Mouse (Mus musculus): ENCODE results near the gene Eid2b.

Eid2b gene

GRCm38 (mm10) chr7:28277615-28278278 lies at the start of gene Eid2b:
Eid2b (plus strand) TSS chr7:28277739.
- in situ Hi-C loops (cut with MboI, MseI): no loop called here

GRCm38 (mm10) chr7:28243943-28244342 lies 33.6 kb upstream of the Eid2b start:
- in situ Hi-C loops (cut with MboI, MseI): loop anchor here (10.0 kb wide), 2 partner anchors 479 to 1441 kb away; no protein-coding TSS in a partner anchor

- in situ Hi-C loops (cut with MboI, MseI): loop anchor here (10.0 kb wide), 2 partner anchors 484 to 1436 kb away; no protein-coding TSS in a partner anchor
Measured at GRCm38 (mm10) chr7:28248957-28249356, 28.6 kb upstream of the Eid2b start.

- in situ Hi-C loops (cut with MboI, MseI): no loop called here
Measured at GRCm38 (mm10) chr7:28251976-28252375, 25.6 kb upstream of the Eid2b start.

GRCm38 (mm10) chr7:28254591-28254990 lies 22.9 kb upstream of the Eid2b start:
- in situ Hi-C loops (cut with MboI, MseI): no loop called here

- in situ Hi-C loops (cut with MboI, MseI): no loop called here
Measured at GRCm38 (mm10) chr7:28255476-28255875, 22.1 kb upstream of the Eid2b start.

- in situ Hi-C loops (cut with MboI, MseI): loop anchor here (10.0 kb wide), 1 partner anchor 838 kb away; no protein-coding TSS in a partner anchor
Measured at GRCm38 (mm10) chr7:28262861-28263260, 14.7 kb upstream of the Eid2b start.

- in situ Hi-C loops (cut with MboI, MseI): loop anchor here (10.0 kb wide), 1 partner anchor 839 kb away; no protein-coding TSS in a partner anchor
Measured at GRCm38 (mm10) chr7:28263786-28264185, 13.8 kb upstream of the Eid2b start.

- in situ Hi-C loops (cut with MboI, MseI): loop anchor here (10.0 kb wide), 1 partner anchor 841 kb away; no protein-coding TSS in a partner anchor
Measured at GRCm38 (mm10) chr7:28265391-28265790, 12.1 kb upstream of the Eid2b start.

GRCm38 (mm10) chr7:28267129-28268041 lies 10.2 kb upstream of the Eid2b start, which contains the start of gene Eid2:
Eid2 (plus strand) TSS chr7:28267881.
- in situ Hi-C loops (cut with MboI, MseI): loop anchor here (10.0 kb wide), 1 partner anchor 843 kb away; no protein-coding TSS in a partner anchor

GRCm38 (mm10) chr7:28268042-28268531 lies 9.5 kb upstream of the Eid2b start:
- in situ Hi-C loops (cut with MboI, MseI): loop anchor here (10.0 kb wide), 1 partner anchor 843 kb away; no protein-coding TSS in a partner anchor

GRCm38 (mm10) chr7:28268576-28268975 lies 9.0 kb upstream of the Eid2b start:
- in situ Hi-C loops (cut with MboI, MseI): loop anchor here (10.0 kb wide), 1 partner anchor 844 kb away; no protein-coding TSS in a partner anchor

- in situ Hi-C loops (cut with MboI, MseI): loop anchor here (10.0 kb wide), 1 partner anchor 845 kb away; no protein-coding TSS in a partner anchor
Measured at GRCm38 (mm10) chr7:28269355-28269754, 8.2 kb upstream of the Eid2b start.

GRCm38 (mm10) chr7:28271761-28272160 lies 5.8 kb upstream of the Eid2b start:
- in situ Hi-C loops (cut with MboI, MseI): no loop called here

- in situ Hi-C loops (cut with MboI, MseI): no loop called here
Measured at GRCm38 (mm10) chr7:28277237-28277614, 313 bp upstream of the Eid2b start.

- in situ Hi-C loops (cut with MboI, MseI): no loop called here
Measured at GRCm38 (mm10) chr7:28278279-28278652, 727 bp downstream of the Eid2b start.

GRCm38 (mm10) chr7:28280630-28281029 lies 3.1 kb downstream of the Eid2b start:
- in situ Hi-C loops (cut with MboI, MseI): no loop called here

GRCm38 (mm10) chr7:28290165-28290564 lies 12.6 kb downstream of the Eid2b start:
- in situ Hi-C loops (cut with MboI, MseI): no loop called here

- in situ Hi-C loops (cut with MboI, MseI): no loop called here
Measured at GRCm38 (mm10) chr7:28290638-28291590, 13.4 kb downstream of the Eid2b start, which contains the start of gene Selenov. Selenov (minus strand) TSS chr7:28291186.

- in situ Hi-C loops (cut with MboI, MseI): no loop called here
Measured at GRCm38 (mm10) chr7:28294481-28294880, 16.9 kb downstream of the Eid2b start.

All from T-helper 1 cell (primary cell).